Mouse (Mus musculus) kidney, adult 11 months (tissue): Measurements from ENCODE around the gene Ndufs2.

Experiments
- DNase-seq: peaks from one replicate; pipeline ENCODE4 v3.0.0; 2022

Ndufs2 gene

DNA sequence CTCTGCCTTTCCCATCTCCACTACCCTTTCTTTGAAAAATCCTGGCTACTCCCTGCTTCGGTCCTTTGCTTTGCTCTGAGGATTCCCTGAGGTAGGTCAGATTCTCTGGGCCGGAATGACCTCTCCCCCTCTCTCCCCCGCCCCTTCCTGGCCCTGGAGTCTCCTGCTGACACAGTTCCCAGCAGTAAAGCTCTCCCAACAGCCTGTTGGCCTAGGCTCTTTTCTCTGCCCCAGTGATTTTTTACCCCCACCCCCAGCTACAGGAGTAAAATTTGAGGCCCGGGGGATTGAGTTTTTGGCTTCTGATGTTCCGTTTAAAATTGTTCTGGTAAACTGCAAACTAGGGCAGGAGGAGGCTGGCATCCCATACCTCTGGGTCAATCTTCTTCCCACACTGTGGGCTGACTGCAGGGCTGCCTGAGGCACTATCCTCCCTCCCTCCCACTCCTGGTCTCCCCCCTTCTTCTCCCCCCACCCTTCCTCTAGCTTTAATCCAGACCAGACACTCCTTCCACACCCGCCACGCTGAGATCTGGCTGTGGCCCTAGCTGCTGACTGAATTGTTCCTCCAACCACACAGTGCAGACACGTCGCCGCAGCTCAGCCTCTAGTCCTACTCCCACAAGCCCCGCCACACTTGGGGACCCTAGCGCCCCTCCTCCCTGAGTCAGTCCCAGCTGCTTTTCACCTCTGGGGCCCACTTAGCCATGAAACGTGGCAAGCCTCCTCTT, 571 bp upstream of the Ndufs2 start:
- DNase-seq, result no peak

DNA sequence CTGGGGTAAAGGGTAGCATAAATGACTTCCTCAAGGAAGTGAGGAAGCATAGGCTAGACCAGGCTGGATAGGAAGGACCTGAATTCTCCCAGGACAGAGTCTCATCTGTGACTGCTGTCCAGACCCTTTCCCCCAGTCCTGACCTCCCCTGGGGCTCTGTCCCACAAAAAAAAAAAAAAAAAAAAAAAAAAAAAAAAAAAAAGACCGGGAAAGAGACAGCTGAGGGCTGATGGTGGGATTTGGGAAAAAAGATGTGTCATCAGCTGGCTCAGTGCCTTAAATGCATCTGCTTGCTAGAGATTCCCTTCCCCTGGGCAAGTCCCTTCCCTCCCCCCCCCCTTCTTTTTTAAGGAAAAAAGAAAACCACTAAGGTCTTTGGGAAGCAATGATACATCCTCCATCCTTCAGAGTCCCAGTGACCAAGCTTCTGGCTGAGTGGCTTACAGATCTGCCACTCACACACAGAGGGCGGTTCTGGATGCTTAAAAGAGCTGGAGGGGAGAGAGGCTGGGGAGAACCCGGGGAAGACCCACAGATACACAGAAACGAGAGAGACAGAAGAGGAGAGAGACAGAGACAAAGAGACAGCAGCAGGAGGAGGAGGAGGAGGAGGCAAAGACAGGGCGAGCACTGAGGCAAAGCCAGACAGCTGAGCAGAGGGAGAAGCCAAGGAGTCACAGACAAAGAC, 1.1 kb downstream of the Ndufs2 start, which contains the start of gene Adamts4:
Gene Adamts4 (plus strand): TSS at position 509 of the 688 bp plus-strand sequence.
- DNase-seq, result no peak

DNA sequence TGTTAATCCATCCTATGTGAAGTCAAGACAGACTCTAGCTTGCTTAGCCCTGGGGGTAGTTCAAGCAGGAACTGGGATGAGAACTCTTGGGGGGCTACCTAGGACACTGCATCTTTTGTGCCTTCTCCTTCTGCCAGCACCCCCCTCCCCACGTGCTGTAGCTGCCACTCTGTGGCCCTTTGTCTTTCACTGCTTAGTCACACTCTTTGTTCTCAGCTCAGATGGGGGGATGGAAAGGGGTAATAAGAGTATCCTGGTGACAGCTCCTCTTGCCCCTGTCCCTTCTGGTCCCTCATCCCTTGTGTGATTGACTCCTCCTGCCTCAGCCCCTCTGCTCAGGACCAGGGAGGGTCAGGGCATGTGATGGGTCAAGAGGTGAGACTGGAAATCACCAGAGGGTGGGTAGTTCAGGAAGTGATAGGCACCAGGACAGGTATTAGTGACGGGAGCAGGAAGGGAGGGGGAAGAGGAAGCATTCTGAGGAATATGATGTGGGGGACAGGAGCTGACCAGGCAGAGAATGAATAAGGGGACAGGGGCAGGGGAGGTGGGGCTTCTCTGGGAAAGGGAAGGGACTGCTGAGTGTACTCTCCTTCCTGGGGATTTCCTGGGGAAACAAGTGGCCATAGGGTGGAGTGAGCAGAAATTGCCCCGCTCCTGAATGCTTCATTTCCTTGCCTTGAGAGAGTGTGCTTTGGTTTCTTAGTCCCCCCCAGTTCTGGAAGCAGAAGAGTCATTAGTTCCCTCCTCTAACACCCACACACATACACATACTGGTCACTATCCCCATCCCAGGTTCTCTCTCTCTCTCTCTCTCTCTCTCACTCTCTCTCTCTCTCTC, 2.6 kb downstream of the Ndufs2 start:
- DNase-seq, result no peak

DNA sequence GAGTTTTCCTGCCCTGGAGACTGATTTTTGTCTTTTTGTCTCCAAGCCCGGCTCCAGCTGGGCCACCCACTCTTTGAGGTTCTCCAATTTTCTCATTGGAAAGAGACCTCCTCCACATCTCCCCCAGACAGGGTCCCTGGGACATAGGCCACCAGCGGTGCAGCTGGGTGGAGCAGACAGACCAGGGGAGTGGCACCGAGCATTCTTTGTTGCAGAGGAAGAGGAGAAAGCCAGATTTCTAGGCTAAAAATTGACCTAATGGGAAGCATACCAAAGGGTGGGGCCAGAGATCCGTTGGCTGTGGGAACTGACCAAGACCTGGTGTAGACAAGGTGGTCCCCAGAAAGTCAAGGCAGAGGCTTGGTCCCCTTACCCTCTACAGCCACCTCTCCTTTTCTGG, 3.3 kb downstream of the Ndufs2 start:
- no peak for DNase-seq

DNA sequence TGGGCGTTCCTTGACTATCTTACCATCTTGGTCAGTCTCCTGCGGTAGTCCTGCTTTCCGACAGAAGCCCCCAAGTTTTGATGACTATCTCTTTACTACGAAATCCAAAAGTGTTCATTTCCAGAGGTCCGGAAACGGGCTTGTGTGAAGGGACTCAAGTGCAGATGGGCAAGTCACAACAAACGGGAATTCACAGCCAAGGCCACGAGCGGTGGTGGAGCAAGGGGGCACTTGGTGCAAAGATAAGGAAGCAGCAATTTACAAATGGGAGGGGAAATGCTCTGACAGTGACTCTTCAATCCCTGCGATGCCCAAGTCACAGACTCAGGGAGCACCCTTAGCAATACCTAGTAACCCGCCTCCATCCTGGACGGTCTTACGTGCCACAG, 3.7 kb downstream of the Ndufs2 start:
- no peak for DNase-seq

DNA sequence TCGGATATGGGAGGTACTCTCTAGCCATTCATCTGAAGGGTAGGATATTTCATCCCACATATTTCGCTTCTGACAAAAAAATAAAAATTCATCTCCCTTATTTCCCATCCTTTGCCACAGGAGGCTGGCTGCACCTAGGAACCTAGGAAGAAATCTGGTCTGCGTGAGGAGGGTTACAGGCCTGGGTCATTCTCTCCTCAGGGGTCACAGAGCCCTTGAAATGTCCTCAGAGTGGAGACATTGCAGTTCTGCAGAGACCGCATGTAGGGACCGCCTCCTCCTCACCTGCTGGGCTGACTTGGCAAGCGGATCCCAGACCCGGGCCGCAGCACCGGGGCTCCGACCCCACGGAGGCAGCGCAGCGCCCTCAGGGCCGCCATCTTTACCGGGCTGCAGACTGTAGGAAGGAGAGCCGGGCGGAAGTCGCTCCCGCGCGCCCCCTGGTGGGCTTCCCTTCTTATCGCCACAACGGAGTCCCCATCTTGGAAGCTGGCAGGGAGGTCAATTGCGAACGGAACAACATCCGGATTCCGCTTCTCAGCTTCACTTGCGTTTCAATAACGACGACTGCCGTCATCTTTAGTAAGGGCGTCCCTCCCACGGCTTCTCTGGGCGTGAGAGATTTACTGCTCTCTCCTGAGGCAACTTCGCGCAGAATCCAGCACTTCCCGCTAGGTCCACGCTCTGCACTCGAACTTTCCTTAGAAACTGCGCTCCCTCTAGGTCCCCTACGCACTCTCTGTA, 4.3 kb downstream of the Ndufs2 start:
- peak; percentile 98 for DNase-seq

DNA sequence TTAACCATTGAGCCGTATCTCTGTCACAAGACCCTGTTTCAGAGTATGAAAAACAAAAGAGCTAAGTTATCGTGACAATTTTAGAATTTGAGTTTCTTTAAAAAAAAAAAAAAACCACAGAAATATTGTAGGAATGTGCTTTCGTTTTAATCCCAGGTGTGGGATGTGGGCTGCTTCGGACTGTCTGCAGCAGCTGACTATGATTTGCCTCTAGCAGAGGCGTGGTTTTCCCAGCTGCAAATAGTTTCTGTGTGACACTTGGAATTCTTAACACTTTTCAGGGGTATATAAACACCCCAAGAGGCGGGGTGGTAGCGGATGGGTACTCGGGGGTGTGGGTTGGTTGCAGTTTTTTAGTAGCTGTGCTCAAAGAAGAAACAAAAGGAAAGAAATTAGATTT, 5.8 kb downstream of the Ndufs2 start:
- no peak for DNase-seq

DNA sequence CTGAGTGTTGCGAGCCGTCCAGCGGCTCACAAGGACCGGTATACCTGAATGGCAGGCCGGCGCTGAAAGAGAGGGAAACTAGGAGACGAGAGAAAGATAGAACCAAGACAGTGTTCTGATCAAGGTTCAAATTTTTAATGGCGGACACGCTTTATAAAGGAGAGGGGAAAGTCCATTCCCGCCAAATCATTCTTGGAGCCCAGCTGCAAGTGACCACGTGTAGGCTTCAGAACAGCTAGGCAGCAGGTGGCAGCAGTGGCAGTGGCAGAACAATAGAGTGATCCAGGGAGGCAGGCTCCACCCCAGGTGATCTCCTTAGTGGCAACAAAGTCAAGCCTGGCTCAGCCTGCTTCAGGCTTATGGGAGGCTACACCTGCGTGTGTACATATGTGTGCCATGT, 9.2 kb downstream of the Ndufs2 start:
- DNase-seq, result peak; percentile 44

DNA sequence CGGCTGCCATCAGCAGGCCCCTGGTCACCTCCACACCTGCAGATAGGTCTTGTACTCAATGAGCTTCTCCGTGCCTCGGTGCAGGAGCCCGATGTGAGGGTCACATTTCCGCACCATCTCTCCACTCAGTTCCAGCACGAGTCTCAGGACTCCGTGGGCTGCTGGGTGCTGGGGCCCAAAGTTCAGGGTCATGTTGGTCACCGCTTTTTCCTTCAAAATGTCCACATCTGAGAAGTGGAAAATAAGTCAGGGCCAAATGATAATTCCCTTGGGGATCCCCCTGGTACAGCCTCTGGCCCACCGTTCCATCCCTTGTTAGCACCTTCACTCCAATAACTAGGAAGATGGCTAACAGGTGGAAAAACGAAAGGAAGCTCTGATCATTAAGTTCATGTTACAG, 10.3 kb downstream of the Ndufs2 start:
- DNase-seq, result no peak

DNA sequence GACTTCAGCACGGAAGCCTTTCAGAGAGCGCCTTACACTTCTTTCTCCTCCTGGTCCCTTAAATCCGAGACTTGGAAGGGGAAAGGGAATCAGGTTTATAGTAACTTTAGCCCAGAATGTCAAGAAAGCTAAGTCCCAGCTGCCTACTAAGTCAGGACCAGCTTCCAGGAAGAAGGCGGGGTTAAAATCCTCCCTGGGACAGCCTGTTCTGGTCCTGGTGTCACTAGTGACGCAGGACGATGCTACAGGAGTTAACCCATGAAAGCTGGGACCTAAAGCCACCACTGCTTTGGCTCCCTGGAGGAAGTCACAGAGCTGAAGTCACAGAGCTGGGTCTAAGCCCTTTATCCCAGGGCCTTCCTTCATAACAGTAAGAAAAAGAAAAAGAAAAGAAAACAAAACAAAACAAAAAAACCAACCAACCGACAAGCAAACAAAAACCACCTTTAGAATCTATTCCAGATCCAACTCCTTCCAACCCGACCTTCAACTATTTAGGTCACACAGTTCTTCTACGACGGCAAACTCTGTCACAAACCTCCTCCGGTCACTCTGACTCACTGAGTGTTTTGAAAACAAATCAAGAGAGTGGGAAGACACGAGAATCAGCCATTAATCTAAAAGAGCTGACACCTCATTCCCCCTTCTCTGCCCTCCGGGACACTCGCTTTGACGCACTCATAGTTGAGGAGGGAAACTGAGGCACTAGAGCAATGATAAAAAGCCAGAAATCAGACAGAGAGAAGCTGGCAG, 11.0 kb downstream of the Ndufs2 start:
- peak; percentile 58 for DNase-seq

DNA sequence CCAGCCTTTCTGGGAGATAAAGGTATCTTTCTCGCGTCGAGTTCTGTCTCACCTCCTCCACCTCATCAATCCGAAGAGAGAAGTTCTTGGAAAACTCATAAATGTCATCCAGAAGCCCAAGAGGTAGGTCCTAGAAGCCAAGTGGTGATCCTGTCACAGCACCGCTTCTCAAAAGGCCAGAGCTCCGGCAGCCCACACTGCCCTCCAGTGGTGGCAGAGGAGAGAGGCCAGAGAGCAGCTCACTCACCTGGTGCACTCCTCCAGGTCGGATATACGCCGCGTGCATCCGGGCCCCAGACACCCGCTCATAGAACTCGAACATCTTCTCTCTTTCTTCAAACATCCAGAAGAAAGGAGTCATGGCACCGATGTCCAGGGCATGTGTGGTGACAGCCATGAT, 12.7 kb downstream of the Ndufs2 start:
- peak; percentile 53 for DNase-seq

DNA sequence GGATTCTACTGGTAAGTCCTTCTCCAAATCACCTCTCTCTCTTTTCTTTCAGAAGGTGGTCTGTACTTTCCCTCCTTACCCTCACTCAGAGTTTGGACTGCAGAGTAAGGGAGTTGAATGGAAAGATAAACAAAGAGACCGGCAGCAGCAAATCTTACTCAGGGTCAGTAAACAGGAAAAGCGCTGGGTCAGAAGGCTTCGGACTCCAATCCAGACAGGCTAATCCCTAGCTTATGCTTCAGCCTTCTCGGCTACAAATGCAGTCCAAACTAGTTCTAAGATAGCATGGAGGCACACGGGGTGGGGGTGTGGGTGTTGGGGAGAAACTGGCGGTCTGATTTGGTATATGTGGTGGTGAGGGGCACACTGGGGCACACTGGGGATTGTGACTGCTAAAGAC, 13.8 kb downstream of the Ndufs2 start:
- DNase-seq, result no peak

DNA sequence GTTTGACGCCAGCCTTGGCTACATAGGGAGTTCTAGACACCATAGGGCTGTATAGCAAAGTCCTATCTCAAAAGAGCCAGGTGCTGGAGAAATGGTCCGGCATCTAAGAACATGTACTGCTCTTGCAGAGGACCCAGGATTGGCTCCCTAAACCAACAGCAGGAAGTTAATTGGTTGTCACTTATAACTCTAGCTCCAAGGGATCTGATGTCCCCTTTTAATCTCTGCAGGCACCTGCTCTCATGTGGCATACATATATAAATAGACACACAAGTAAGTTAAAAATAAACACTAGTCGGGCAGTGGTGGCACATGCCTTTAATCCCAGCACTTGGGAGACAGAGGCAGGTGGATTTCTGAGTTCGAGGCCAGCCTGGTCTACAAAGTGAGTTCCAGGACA, 15.4 kb downstream of the Ndufs2 start:
- no peak for DNase-seq

DNA sequence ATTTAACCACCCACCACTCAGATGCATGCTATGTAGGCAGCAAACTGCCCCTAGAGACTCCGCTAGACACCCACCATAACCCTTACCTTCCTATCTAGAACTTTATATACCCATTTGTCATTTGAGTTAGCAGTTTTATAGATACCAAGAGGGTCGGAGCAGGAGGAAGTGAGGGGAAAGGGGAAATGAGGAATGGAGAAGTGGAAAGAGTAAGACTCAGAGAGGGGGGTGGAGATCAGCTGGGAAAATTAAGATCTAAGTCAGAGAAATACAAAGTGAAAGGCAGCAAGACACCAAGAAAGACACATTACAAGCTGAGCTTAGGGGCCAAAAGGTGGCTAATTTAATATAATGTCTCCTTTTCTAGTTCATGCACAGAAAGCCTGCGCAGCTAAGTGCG, 16.6 kb downstream of the Ndufs2 start:
- DNase-seq, result no peak

DNA sequence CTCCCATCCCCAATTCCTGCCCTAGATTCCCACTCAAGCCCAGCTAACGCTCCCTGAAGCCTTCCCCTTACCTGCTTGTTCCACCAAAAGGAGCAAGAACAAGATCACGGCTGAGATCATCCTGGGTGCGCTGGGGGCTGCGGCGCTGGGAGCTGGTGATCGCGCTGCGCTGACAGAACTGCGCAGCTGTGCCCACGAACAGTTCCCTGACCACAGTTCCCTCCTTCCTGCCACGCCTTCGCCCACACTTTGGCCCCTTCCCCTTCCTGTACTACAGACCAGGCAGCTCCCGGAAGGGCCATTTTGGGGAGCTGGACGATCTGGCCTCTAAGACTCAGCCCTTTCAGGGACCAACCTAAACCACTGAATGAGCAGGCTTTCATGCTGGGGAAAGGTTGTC, 17.1 kb downstream of the Ndufs2 start, which contains the start of gene Fcer1g:
Gene Fcer1g (minus strand): TSS at position 240 of the 400 bp plus-strand sequence.
- no peak for DNase-seq

DNA sequence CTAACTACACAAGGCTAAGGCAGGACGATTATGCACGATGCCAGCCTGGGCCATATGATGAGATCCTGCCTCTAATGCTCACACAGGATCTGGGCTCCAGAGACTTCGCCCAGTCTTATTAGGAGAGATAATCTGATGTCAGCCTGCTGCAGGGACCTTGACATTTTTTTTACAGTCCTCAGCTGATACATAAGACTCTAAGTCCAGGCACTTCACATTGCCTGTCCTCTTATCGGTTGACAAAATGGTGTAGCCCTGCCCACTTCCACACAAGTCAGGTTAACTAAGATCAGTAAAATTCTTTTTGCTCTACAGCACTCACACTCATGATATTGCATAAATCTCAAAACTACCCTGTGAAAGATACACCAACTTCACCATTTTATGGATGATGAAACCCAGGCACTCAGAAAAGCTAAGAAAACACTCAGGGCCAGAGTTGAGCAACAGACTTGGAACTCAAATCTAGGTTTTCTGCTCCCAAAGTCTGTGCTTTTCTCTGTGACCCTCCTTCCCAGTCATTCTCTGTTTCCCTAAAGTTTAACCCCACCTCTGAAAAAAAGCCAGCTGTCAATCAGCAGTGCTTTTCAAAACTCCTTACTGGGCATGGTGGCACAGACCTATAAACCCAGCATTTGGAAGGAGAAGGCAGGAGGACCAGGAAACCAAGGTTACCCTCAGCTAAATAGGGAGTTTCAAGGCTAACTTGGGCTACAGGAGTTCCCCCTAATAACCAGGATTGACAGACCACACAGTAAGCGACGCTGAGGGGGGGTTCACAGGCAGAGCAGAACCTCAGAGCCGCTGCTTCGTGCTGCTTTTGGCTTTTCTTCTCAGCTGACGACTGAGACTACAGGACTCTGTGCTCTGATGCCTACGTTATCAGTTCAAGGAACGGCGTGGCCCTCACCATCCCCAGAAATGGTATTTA, 18.1 kb downstream of the Ndufs2 start:
- DNase-seq, result no peak

DNA sequence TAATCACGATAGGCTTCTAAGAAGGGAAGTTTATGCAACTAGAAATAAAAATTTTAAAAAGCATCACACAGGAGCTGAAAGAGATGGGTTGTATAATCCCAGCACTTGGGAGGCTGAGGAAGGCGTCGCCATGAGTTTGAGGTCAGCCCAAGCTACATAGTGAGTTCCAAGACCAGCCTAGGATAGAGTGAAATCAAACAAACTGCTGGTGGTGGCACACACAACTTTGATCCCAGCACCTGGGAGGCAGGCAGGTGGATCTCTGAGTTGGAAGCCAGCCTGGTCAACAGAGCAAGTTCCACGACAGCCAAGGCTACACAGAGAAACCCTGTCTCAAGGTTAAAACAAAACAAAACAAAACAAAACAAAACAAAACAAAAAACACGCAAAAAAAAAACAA, 18.8 kb downstream of the Ndufs2 start:
- DNase-seq, result no peak

DNA sequence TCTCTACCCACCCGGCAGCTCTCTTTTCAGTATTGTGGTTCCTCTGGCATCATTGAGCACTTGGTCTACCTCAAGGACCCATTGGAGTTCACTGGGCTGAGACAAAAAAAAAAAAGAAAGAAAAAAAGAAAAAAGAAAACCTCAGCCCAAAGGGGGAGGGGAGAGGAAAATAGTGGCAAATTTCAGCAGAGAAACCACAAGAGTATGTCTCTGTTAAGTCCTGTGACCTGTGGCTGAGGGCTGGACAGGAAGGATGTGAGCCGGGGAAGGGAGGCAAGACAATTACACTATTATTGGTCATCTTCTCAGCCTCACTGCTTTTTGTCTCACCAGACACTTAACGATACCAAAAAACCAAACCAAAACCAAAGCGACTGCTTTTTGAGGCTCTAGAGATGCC, 19.3 kb downstream of the Ndufs2 start:
- DNase-seq, result no peak

DNA sequence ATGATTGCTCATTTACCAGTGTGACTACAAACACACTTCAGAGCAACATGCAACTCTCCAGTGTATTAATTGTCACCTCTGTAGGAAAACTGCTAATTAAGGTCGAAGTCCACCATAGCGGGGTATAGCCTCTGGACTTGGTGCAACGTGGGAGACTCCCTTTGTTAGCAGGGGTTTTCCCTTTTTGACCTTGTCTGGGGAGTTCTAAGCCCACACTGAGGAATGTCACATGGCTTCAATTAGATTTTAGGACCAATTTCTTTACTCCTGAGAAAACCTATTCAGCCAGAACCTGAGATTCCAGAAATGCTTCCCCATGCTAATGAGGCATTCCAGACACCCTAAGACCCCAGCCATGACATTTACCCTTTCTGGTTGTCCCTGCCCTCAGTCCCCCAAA, 21.0 kb downstream of the Ndufs2 start:
- no peak for DNase-seq

DNA sequence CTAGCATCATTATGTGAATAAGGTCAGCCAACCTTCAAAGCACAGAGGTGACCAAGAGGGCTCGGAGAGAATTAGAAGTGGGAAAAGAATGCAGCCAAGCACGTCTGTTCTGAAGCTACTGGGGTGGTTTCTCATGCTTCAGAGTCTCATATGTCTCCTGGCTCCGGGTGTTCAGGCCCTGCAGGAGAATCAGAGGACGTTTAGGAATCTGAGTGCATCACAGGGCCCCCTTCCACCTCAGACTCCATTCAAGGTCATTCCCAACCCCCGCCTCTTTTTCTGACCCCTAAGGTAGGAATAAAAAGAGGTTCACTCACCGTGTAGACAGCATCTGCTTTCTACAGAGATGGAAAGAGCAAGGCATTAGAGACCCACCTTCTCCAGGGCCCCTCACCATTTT, 21.4 kb downstream of the Ndufs2 start:
- no peak for DNase-seq

DNA sequence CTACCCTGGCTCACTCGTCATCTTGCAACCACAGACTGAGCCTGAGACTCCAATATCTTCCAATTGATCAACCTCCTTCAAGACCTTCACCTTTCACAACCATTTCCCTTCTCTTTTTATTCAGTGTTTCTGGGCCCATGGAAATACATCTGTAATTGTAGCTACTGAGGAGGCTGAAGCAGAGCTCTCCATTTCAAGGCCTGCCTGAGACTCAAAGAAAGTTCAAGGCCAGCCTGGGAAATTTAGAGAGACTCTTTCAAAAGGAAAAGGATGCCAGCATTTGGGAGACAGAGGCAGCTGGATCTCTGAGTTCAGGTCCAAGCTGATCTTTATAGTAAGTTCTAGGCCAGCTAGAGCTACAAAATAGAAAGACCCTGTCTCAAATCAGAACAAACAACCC, 23.3 kb downstream of the Ndufs2 start:
- DNase-seq, result no peak
